Mouse (Mus musculus) ES-Bruce4 (cell line): ENCODE measurements around the gene Cntn2. TPM values are rescaled to one million over a fixed set of nuclear protein-coding genes. Genes with fewer than 3 reads are reported as not detected.

Experiments
- H3K27ac ChIP-seq: 2 replicates; pipeline ENCODE4 v1.5.1; 2012; ENCODE audit warnings: low read length, inconsistent platforms; ENCODE audit not compliant: insufficient read depth
- H3K27me3 ChIP-seq: 2 replicates; pipeline ENCODE4 v1.6.1; 2012; ENCODE audit warnings: mild to moderate bottlenecking, low read length, inconsistent platforms; ENCODE audit not compliant: control insufficient read depth, poor library complexity, insufficient read depth, severe bottlenecking
- H3K36me3 ChIP-seq: 2 replicates; pipeline ENCODE4 v1.6.1; 2012; ENCODE audit warnings: inconsistent platforms, mild to moderate bottlenecking, low read length, moderate library complexity; ENCODE audit not compliant: control insufficient read depth, poor library complexity, insufficient read depth, severe bottlenecking
- H3K4me1 ChIP-seq: one replicate; pipeline ENCODE4 v1.8.1; 2011; ENCODE audit warnings: low read length; ENCODE audit not compliant: control insufficient read depth, insufficient read depth
- H3K4me3 ChIP-seq: 2 replicates; pipeline ENCODE4 v1.5.1; 2011; ENCODE audit warnings: low read depth, mild to moderate bottlenecking, low read length
- H3K9ac ChIP-seq: 2 replicates; pipeline ENCODE4 v1.6.1; 2012; ENCODE audit warnings: low read depth, mild to moderate bottlenecking, inconsistent platforms; ENCODE audit not compliant: poor library complexity, severe bottlenecking
- H3K9me3 ChIP-seq: replicated peaks from 2 replicates; pipeline ENCODE4 v1.6.1; 2012; ENCODE audit warnings: mild to moderate bottlenecking, low read length, inconsistent platforms; ENCODE audit not compliant: control insufficient read depth, poor library complexity, insufficient read depth, severe bottlenecking
- CTCF ChIP-seq: IDR thresholded peaks from one replicate; pipeline ENCODE4 v1.8.1; 2011; ENCODE audit warnings: low read depth, low read length
- EP300 ChIP-seq: IDR thresholded peaks from 2 replicates; pipeline ENCODE4 v1.6.1; 2011; ENCODE audit warnings: low read depth, low read length; ENCODE audit not compliant: insufficient read depth
- POLR2A ChIP-seq: IDR thresholded peaks from one replicate; pipeline ENCODE4 v1.8.1; 2011; ENCODE audit warnings: low read length; ENCODE audit not compliant: insufficient read depth
- polyA plus RNA-seq: library from polyadenylated mRNA; stranded (reverse); fragments of >200 nt; gene quantifications from 2 replicates; pipeline ENCODE4 v1.2.4, GENCODE M21; 2011; ENCODE audit warnings: low read depth; ENCODE audit not compliant: missing spikeins, insufficient read depth, insufficient read length

Cntn2 gene
- polyA plus RNA-seq, 1 experiment, result 3.0 TPM

DNA sequence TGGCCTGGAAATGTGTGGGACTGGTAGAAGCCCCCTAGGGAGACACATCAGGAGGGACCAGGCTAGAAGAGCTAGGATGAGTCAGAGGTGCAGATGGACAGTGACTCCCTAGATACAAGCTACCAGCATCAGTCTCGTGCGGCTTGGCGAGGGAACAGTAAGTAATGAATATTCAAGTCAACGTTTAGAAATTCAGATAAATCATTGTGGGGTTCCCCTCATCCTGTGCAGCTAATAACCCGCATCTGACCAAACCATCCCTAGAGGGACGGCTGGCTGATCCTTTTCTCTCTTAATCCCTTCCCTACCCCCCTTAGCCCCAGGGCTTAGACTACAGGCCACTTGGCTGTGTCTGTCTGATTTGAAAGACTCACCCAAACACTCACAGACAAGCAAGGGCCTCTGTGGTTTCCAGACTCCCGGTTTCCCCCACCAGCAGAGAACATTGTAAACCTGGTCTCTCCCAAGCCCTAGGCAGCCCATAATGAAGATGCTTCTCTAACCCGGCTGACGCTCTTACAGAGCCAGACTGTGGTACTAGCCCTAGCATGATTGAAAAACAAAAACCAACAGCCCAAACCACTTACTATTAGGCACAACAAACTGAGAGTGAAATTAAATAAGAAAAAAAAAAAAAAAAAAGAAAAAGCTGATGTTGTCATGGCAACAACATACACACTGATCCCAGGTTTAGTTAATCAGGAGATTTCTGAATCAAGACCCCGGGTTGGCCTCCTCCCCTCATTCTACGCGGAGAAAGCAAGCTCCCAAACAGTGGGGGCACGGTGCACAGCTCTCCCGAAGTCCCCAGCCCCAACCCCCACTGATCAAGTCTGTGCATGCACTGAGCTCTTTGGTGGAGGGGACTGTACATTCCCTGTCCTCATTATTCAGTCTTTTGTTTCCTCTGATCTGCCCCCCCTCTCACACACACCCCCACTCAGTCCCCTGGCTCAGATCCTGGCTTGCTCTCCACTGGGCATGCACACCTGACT is 39.1 kb upstream of the Cntn2 start:
- Histone ChIP-seq H3K9me3 (no peaks in the 10 kb centered on the region), H3K36me3 (no peaks in the 10 kb centered on the region), H3K4me3 (no peak overlapping the region), H3K9ac (no peak overlapping the region), H3K27ac (no peak overlapping the region), H3K27me3 (no peaks in the 10 kb centered on the region), H3K4me1 (no peaks in the 10 kb centered on the region)
- no peak for TF ChIP-seq POLR2A
- TF ChIP-seq CTCF, result no peak
- TF ChIP-seq EP300, result no peak

DNA sequence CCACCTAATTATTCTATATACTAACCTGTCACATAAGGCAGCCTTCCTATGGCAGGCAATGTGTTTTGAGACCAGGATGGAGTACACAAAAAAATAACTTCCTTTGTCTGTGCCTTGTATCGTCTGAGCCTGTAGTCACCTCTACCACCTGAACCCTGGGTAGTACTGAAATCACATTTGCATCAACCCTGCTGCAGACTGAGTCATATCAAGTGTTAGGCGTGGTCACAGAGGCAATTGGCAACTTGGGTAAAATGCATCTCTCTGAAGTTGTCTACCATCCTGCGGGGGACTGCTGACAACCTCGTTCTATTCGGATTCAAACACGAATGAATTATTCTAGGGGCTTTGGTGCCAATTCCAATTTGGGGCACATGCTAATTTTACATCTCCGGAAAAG is 37.0 kb upstream of the Cntn2 start:
- no peaks in the 10 kb centered on the region for H3K36me3 ChIP-seq
- TF ChIP-seq CTCF (no peak), POLR2A (no peak), EP300 (no peak)
- no peaks in the 10 kb centered on the region for H3K9me3 ChIP-seq
- no peak overlapping the region for H3K4me3 ChIP-seq
- H3K9ac ChIP-seq, result no peak overlapping the region
- H3K4me1 ChIP-seq, result no peaks in the 10 kb centered on the region
- H3K27me3 ChIP-seq, result no peaks in the 10 kb centered on the region
- H3K27ac ChIP-seq, result no peak overlapping the region

DNA sequence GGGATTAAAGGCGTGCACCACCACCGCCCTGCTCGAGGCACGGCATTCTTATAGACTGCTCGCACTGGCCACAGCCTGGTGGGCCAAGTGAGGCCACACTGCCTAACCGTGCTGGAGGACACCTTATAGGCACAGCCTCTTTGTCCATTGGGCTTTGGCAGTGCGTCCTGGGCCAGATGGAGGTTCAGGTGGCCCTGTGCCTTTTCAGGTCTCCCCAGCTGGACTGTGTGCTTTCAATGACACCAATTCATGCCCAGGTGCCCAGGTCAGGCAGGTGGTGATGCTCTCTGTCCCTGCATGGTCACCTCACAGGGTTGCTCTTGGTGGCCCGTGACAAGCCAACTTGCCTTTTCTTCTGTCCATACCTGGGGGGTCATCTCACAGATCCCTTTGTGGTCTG is 33.8 kb upstream of the Cntn2 start:
- H3K4me1 ChIP-seq, result no peaks in the 10 kb centered on the region

DNA sequence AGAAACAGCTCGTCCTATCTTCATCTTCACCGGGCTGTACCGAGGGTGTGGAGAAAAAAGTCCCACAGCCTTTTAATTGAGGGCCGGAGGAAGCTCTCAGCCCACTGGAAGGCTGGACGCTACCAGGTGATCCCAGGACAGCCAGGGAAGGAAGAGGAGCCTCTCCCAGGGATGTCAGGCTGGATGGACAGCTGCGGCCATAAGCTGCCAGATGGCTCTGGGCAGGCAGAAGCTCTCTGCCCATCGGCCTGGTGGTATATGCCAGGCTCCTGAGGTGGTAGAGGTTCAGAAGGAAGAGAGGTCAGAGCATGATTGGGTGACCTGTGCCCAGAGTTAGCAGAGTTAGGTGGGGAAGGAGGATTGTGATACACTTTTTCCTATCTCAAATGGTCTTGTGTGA is 29.8 kb upstream of the Cntn2 start:
- TF ChIP-seq CTCF, result no peak
- TF ChIP-seq EP300, result no peak
- no peak for TF ChIP-seq POLR2A
- Histone ChIP-seq H3K27ac (no peak overlapping the region), H3K27me3 (no peaks in the 10 kb centered on the region)

More for the DNA sequence above, 33.8 kb upstream of the Cntn2 start:
- H3K36me3 ChIP-seq, result no peaks in the 10 kb centered on the region
- H3K27ac ChIP-seq, result no peak overlapping the region
- no peaks in the 10 kb centered on the region for H3K27me3 ChIP-seq
- H3K4me3 ChIP-seq, result no peak overlapping the region
- no peaks in the 10 kb centered on the region for H3K9me3 ChIP-seq
- TF ChIP-seq EP300 (no peak), POLR2A (no peak), CTCF (no peak)
- H3K9ac ChIP-seq, result no peak overlapping the region

DNA sequence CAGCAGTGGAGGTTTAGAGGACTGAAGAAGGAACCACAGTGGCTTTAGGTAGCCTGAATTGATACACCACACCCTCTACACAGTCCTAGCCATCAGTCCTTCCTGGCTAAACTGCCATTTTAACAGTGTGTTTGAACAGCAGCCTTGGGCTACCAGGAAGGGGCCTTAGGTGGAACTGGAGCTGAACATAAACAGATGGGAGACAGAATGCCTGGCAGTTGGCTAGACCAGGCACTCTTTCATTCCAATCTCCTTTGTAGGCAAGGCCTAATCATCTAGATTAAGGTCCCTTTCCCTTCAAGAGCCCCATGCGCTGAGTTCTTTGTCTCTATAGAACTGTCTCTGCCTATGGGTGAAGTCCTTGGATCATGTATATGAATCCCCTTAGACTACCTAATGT is 28.6 kb upstream of the Cntn2 start:
- no peaks in the 10 kb centered on the region for H3K9me3 ChIP-seq
- no peak overlapping the region for H3K9ac ChIP-seq
- H3K4me3 ChIP-seq, result no peak overlapping the region
- H3K36me3 ChIP-seq, result no peaks in the 10 kb centered on the region
- TF ChIP-seq EP300 (no peak), POLR2A (no peak), CTCF (no peak)
- no peak overlapping the region for H3K27ac ChIP-seq
- H3K27me3 ChIP-seq, result no peaks in the 10 kb centered on the region
- H3K4me1 ChIP-seq, result no peaks in the 10 kb centered on the region

More for the DNA sequence above, 29.8 kb upstream of the Cntn2 start:
- Histone ChIP-seq H3K4me3 (no peak overlapping the region), H3K4me1 (no peaks in the 10 kb centered on the region), H3K36me3 (no peaks in the 10 kb centered on the region), H3K9ac (no peak overlapping the region), H3K9me3 (no peaks in the 10 kb centered on the region)

DNA sequence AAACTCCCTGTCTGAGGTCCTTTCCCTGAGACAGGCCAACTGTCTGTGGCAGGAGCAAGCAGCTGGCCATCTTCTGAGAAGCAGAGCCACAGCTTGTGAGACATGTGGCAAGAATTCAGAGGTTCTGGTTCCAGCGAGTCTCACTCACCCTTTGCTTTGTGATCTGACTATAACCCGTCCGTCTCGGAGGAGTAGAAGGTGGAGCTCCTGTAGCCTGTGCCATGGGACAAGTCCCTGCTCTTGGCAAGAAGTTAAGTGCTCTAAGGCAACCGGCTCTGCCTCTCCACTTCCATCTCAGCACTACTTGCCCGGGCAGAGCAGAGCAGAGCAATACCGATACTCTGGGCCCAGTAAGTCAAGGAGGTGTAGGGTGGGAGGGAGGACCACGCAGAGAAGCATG is 27.9 kb upstream of the Cntn2 start:
- Histone ChIP-seq H3K9ac (no peak overlapping the region), H3K4me1 (no peaks in the 10 kb centered on the region), H3K27me3 (no peaks in the 10 kb centered on the region), H3K36me3 (no peaks in the 10 kb centered on the region), H3K9me3 (no peaks in the 10 kb centered on the region), H3K4me3 (no peak overlapping the region), H3K27ac (no peak overlapping the region)
- TF ChIP-seq CTCF, result no peak
- no peak for TF ChIP-seq POLR2A
- TF ChIP-seq EP300, result no peak
